Mouse (Mus musculus): ENCODE measurements around the gene Zfp663.

Zfp663 gene

DNA sequence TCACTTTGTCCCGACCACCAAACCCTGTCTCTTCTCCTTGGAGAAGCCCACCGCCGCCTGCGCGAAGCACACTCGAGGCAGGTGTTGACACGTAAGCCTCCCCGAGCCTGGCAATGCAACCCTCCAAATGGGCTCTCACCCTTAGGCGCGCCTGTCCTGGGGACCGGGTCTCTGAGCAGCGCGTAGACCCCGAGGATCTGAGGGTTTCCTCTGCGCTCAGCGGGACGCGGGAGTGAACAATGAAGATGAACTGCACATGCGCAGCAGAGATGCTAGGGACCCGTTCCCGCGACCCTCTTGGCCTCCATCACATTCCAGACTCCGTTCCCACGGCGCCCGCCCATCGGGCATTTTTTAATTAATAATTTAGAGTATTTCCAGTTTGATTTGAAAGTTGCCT, at the start of gene Zfp663:
TSS of gene Zfp663 (minus strand) at position 234 of the 400 bp plus-strand sequence.
- DNase-seq (ENCODE audit: low spot score): no peak

DNA sequence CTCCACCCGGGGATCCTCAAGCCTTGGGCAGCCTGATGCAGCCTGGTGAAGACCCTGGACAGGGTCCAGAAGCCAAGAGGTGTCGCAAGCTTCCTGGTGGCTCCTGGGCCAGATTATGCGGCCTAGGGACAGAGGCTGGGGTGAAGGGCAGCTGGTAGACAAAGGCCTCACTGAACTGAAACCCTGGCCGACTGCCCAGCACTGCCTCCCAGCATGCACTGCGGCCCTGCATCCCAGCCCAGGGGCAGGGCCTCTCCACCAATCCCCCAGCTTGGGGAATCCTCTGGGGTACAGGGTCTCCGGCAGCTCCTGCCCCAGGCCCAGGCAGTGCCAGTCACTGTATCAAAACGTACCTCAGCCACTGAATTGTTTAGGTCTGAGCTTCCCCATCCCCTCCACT, 48.8 kb upstream of the Zfp663 start:
- DNase-seq (ENCODE audit: low spot score): peak; percentile 85

DNA sequence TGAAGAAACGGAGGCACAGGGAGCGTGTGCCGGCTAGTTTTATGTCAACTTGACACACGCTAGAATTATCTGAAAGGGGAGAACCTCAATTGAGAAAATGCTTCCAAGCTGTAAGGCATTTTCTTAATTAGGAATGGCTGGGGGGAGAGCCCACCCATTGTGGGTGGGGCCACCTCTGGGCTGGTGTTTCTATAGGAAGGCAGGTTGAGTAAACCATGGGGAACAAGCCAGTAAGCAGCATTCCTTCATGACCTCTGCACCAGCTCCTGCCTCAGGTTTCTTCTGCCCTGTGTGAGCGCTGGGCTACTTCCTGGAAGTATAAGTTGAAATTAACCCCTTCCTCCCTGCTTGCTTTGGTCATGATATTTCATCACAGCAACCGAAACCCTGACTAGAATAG, 47.3 kb upstream of the Zfp663 start:
- DNase-seq (ENCODE audit: low spot score): no peak

DNA sequence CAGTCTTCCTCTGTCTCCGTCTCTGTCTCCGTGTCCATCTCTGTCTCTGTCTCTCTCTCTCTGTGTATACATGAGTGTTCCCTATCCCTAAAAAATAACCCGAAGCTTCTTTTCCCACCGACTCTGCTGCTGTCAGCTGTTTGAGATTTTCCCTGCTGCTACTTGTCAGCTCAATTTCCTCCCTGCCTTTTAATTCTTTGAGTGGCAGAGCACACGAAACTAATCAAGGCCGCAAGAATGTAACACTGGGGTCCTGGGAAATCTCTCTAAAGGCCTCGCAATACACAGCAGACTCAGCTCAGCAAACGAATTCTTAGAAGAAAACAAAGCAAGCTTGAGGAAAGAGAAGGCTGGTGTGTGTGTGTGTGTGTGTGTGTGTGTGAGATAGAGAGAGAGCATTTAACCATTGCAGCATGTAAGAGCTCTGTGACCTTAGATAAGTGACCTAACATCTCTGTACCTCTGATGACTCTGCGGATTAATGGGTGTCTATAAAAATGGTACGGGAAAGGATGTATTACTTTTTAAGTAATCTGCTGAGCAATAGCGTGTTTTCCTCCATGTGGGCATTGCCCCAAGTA, 46.7 kb upstream of the Zfp663 start:
- DNase-seq (ENCODE audit: low spot score): no peak

DNA sequence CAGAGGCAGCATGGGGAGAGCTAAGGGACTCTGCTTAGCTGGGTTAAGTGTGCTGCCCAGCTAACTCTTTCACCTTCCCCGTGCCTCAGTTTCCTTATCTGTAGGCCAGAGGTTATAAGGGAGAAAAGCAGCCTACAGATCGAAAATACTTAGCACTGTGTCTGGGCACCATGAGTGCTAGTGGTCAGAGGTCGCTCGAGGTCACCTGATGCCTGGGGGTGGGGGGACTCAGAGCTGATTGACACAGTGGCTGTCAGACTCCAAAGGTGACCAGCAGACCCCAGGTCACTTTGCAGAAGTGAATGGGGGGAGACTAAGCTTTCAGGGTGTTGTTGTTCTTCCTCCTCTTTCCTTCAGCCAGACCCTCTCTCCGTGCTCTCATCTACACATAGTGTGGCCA, 45.8 kb upstream of the Zfp663 start:
- DNase-seq (ENCODE audit: low spot score): no peak

DNA sequence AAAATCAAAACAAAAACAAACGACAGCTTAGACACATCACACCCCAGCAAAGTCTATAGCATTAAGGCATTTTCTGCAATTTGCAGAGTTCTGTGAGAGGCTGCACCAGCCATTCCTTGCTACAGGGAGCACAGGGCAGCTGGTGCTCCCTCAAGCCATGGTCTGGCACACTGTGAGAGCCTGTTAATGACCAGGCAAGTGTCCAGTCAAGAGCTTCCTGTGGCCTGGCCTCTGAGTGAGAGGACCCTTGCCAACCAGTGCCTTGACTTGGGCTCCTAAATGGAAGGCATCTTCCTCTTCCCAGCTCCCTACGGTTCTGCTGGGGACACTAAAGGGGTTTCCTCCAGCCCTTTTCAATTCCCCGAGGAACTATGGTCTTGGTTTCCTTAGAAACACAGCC, 45.4 kb upstream of the Zfp663 start:
- DNase-seq (ENCODE audit: low spot score): no peak

DNA sequence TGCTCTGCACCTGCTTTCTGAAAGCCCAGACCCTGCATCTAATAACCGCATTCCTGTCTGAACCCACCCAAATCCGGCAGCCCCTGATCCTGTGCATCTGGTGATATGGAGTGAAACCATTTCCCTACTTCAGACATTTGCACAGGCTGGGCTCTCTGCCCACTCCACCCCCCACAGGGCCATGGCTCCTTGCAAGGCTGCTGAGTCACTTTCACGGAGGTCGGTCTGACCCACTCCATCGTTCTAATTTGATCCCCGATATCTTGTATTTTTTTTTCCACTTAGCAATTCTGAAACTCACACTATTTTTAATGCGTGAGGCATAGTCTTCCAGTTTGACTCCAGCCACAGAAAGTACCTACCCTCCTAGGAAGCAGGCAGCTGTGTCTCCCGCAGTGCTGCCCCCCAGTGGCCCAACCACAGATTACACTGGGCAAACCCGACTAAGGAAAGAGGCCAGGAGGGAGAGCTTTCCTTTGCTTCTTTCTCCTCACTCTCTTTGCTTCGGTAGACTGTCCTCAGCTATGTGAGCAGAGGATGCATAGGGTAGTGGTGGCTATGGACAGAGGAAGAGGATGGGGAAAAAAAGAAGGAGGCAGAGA, 39.3 kb upstream of the Zfp663 start:
- DNase-seq (ENCODE audit: low spot score): peak; percentile 79

DNA sequence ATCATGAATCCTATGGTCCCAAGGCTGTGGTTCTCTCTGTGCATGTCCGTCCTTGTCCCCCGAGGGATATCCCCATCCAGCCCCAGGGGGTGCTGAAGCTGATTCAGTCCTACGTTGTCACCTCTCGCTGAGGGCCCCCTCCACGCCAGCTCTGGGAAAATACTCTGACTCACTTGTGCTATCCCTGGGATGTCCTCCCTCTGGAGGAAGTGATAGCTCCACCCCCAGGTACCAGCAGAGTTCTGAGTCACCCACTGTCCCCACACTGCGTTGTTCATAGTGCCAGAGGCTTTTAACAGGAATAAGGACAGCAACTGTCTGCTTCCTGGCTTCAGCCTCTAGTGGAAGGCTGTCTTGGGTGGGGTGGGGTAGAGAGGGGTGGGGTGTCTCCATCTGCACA, 36.8 kb upstream of the Zfp663 start:
- no peak for DNase-seq (ENCODE audit: low spot score)

DNA sequence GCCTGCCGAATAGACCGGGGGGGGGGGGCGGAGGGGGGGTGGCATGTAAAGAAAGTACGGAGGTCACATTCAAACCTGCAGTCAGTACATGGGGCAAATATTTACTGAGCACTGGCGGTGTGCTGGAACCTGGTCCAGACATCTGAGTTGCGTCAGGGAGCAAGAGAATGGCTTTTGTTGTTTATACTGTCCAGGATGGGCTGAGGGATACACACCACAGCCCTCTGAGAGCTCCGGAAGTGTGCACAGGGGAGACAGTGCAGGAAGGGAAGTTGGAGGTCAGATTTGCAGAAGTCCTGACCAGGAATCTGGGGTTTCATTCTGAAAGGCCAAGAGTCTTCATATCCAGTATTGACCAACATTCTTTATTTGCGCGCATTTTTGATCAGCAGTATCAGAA, 36.4 kb upstream of the Zfp663 start:
- no peak for DNase-seq (ENCODE audit: low spot score)

DNA sequence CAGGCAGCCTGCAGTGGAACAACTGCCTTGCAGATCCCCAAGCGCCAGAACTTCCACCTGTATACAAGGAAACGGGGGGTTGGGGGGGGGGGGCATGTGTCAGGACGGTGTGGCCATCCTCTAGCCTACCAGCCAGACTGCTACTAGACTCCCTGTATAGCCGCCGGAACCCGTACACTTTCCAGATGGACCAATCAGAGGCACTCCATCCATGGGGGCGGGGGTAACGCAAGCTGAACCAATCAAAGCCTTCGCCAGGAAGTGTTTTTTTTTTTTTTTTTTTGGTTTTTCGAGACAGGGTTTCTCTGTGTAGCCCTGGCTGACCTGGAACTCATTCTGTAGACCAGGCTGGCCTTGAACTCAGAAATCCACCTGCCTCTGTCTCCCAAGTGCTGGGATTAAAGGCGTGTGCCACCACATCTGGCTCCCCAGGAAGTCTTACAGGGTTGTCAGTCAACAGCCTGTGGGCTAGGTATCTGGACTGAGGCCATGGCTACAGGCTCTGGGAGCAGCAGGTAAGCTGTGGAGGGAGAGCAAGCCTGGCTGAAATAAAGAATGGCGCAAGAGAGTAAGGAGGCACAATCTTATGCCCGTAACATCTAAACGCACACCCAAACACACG, 29.7 kb upstream of the Zfp663 start:
- no peak for DNase-seq (ENCODE audit: low spot score)

DNA sequence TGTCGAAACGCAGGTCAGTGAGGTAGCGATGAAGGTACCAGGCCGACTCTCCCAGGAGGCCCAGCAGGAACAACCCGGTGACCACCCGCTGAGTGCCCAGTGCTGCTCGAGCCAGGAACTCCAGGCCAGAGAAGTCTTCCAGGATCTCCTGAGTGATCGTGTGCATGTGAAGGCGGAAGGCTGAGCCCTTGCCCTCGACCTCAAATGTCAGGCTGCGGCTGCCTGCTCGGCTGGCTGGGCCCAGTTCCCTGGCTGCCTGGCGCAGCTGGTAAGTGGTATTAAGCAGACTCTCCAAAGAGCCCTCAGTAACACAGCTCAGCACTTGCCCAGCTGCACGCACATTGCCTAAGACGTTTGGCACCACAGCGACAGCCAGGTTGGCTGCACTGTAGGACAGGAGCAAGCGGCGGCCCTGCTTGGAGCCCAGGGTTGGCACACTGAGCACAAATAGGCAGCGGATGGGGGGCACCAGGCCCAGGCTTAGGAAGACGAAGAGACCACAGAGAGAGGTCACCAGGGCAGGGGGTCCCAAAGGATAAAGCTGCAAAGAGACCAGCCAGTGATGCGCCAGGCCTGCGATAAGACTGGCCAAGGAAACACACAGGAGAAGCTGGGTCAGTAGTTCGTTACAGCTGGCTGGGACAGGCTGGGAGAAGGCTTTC, 29.1 kb upstream of the Zfp663 start:
- no peak for DNase-seq (ENCODE audit: low spot score)

DNA sequence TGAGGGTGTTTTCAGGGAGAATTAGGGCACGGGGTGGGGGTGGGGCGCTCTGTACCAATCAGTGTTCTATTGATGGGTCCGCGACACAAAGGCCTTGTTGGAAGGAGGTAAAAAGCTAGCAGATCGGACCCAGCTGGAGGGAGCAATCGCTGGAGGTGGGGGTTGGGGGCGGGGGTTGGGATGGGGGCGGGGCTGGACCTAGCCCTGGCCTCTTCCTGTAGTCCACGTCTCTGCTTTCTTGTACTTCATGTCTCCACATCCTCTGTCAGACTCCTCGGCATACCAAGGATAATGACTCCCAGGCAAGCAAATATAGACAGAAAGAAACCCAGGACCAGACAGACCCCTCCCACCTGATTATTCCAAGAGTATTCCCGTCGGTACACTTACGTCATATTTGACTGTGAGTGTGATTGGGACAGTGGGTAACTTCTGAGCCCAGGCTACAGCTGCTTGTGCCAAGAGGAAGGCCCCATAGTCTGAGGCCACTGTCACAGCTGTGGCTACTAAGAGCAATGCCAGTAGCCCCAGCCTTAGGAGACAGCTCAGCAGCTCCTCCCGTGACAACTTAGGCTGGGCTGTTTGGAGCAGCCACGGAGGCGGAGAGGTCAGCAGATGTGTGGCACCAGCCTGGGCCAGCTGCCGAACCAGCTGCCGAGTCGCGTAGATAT, 28.4 kb upstream of the Zfp663 start:
- DNase-seq (ENCODE audit: low spot score): no peak

DNA sequence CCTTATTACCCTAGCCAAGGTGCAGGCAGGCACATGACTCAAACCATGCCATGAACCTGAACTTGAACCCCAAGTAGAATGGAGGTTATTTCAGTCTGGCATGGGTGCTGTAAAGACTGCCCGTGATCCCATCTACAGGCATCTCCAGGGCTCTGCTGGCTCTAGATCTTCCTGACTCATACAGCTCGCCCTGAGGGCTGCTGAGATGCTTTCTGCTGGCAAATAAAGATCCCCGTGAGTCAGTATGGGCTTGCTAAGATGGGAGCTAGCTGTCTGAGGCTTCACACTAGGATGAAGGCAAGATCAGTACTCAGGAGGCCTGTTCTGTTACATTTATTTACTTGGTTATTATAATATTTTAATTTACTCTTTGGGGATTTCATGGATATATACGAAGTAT, 23.6 kb upstream of the Zfp663 start:
- DNase-seq (ENCODE audit: low spot score): no peak

DNA sequence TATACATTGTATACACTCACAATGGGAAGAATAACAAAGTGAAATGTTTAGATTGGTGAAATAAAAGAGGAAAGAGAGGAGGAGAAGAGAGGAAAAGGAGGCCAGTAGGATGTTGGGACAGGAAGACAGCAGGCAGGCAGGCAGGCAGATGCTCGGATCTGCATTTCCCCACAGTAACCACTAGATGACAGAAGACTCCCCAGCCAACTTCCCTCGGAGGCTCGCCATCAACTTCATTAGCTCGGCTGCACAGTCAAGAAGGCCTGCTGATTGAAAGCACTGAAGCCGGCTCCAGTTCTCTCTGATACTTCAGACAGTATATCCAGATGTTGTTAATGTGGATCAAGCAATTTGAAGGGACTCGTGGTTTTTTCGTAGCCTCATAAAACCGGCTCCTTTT, 23.0 kb upstream of the Zfp663 start:
- peak; percentile 74 for DNase-seq (ENCODE audit: low spot score)

DNA sequence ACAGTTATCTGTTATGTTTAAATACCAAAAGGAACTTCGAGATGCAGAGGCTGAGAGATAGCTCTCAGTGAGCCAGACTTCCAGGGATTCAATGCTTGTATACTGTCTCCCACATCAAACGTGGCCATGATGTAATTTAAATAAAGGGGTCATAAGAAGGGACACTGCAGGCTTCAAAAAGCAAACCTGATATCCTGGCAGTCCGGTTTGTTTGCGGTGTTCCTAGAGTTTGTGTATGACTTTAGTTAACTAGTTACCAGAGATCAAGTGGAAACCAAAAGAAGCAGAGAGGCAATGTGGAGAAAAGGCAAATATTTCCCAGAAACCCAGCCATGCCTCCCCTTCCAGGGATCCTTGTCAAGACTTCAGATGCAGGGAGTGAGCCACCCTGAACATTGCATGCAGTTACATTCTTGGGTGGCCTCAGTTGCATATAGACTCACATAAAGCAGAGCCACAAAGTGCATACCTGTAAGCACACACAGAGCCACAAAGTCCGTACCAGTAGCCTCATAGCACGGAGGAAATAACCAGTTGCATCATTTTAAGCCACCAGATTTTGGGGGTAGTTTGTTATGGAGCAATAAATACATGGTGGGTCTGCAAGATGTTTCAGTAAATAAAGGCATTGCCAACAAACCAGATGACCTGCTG, 20.9 kb upstream of the Zfp663 start:
- no peak for DNase-seq (ENCODE audit: low spot score)

DNA sequence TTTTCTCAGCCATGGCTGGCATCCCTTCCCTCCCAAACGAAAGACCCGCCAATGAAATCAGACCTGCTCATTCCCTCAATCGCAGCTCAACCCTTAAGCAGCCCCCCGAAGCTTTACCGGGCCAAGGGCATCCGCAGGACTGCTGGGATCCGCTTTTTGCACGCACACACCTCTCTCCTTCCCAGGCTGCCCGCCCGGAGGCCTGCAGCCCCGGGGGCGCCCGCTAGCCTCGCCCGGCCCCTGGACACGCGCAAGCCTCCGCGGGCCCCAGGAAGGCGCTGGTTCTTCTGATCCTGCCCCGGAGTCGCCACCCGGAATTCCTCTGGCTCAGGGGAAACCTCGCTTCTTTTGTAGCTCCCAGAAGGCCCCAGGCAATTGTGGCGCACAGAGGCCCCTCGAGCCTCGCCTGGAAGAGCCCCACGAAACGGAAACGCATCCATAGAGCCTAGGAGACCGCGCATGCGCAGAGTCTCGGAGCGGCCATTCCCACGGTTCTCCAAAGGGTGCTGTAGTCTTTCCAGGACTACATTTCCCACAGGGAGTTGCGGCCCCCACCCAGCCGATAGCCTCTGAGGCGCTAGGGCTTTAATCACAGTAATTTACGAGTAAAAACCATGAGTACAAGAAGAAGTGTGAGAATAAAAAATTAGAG, 19.4 kb upstream of the Zfp663 start, which contains the start of gene Zfp334:
TSS of gene Zfp334 (minus strand) at position 416 of the 652 bp plus-strand sequence.
- peak; percentile 96 for DNase-seq (ENCODE audit: low spot score)

DNA sequence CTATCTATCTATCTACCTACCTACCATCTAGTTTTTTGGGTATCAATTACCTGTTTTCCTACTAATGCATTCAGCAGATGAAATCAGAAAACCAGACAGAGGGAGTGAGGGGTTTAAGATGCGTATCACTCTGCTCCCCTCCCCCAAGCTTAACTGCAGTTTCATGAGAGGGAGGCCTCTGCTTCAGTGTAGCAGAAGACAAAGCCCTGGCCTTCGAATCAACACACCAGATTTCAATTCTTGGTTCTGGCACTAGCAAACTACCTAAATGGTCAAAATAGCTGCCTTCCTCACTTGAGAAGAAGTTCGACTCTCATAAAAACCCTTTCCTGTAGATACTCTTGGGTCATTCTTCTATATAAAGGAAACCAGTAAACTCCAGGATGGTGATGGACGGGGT, 18.8 kb upstream of the Zfp663 start:
- DNase-seq (ENCODE audit: low spot score): no peak

DNA sequence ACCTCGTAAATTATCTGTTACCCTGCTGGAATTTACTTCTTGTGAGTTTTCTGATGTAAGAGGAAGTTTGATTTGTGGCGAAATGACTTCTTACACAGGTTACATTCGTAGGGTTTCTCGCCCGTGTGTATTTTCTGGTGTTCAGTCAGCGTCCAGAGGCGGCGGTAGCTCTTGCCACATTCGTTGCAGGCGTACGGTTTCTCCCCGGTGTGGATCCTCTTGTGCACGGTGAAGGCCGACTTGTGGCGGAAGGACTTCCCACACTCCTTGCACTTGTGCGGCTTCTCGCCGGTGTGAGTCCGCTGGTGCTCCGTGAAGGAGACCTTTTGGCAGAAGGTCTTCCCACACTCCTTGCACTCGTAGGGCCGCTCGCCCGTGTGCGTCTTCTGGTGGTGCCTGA, 11.5 kb upstream of the Zfp663 start:
- DNase-seq (ENCODE audit: low spot score): no peak

DNA sequence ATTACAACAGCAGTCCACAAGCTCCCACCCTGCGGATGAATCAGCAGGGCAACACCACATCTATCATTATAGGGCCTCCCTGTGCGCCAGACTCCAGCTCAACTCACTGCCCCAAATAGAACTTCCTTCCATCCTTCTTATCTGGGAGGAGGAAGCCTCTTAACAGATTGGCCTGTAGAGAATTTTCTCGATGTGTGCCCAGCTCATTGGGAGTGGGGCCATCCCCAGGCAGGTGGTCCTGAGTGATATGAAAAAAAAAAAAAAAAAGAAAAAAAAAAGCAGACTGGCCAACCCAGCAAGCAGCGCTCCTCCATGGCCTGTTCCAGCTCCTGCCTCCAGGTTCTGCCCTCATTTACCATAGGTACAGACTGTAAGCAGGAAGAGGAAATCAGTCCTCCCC, 7.5 kb upstream of the Zfp663 start:
- no peak for DNase-seq (ENCODE audit: low spot score)

DNA sequence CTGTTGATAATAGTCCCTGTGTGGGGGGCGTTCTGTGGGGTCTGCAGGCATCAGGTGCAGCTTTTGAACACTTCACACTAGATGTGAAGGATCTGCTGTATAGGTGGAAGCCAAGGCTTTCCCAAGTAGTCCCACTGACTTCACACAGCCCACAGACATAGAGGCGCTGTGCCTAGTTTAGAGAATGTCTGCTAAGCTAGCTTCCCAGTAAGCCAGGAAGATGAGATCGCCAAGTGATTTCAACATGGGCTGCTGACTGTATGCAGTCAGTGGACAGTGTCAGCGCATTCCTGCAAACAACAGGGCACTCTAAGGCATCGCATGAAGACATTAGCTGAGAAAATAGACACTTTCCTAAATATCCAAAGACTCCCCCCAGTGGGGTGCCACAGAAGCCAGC, 6.9 kb upstream of the Zfp663 start:
- no peak for DNase-seq (ENCODE audit: low spot score)

DNA sequence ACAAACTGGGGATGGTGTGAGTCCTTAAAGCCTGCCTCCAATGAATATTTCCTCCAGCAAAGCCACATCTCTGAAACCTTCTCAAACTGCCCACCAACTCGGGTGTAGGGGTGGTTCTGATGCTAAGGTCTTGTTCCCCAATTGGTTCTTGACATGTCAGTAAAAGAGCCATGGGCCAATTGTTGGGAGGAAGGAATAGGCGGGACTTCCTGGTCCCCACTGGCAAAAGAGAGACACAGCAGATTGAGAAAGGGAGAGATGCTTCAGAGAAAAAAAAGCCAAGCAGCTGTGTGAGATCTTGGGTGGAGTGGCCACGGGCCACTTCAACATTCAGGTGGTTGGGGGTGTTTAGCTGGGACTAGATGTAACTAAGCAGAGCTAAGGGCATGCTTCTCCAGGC, 2.5 kb upstream of the Zfp663 start:
- no peak for DNase-seq (ENCODE audit: low spot score)

DNA sequence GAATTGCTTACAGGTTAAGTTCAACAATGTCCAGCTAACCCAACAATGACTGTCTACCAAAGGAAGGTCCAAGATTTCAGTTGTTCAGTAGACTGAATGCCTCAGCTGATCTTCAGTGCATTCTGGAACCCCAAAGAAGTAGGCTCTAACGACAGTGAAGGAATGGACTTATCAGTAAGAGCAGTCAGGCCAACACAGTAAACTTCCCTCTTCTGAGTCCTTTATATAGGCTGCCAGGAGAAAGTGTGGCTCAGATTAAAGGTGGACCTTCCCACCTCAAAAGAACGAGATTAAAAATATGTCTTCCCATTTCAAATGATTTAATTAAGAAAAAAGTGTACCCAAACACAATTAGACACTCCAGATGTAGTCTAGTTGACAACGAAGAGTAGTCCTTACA, 1.8 kb upstream of the Zfp663 start:
- DNase-seq (ENCODE audit: low spot score): no peak

Data from layer of hippocampus, adult 11-12 months (tissue).